Comparison of ENCODE assay signal across 9 mouse cellular contexts in genomic region chr11:20656711-20657057, GRCm38 (mm10).
DNase-seq lines count a peak whose midpoint lies in the region; ATAC-seq lines count a peak whose summit lies in the region.
"Had no signal": no experiment of that assay in that cellular context is flagged by ENCODE, and none has a peak within 500 bp of the region (broad histone marks: within the 10 kb centered on the region; RNA-seq: fewer than 3 reads in every experiment).

No protein-coding gene starts in this region.

- 39% methylated on average over 10 of the region's 10 CpGs for WGBS in kidney, embryonic 14.5 days
- WGBS in hindbrain, embryonic 11.5 days = 13% methylated on average over 10 of the region's 10 CpGs
- WGBS in midbrain, embryonic 10.5 days = 11% methylated on average over 10 of the region's 10 CpGs

- peak overlapping the region; percentile 77; the same call in 1 of the 2 replicates for H3K27ac ChIP-seq in kidney, embryonic 14.5 days (ENCODE audit: low read depth, low read length)
- no peak overlapping the region for H3K27ac ChIP-seq in brown adipose tissue, adult 24 weeks (replicated peaks; ENCODE audit: low read depth, low read length)
- peak overlapping the region; percentile 97 for H3K27ac ChIP-seq in hindbrain, embryonic 11.5 days (ENCODE audit: low read depth, low read length)
- peak overlapping the region; percentile 94 for H3K27ac ChIP-seq in midbrain, embryonic 10.5 days (replicated peaks)

- no peak for ATAC-seq in kidney, embryonic 14.5 days (ENCODE audit: low FRiP score, low TSS enrichment)
- ATAC-seq in hindbrain, embryonic 11.5 days (ENCODE audit: low FRiP score) = peak; percentile 51
- ATAC-seq: Patski had no signal

- DNase-seq in kidney, postnatal 14 days = no peak
- DNase-seq in hindbrain, embryonic 11.5 days (ENCODE audit: low spot score) = peak; percentile 65
- DNase-seq in midbrain, embryonic 10.5 days (ENCODE audit: low spot score) = peak; percentile 59
- DNase-seq in T-cell, adult 2 months (ENCODE audit: low spot score) = no peak
- no peak for DNase-seq in adrenal gland, postnatal 36 days
- no peak for DNase-seq in adrenal gland, adult (ENCODE audit: inconsistent age in 2 of 2, low spot score in 1 of 2)

- H3K4me2 ChIP-seq in kidney, embryonic 14.5 days (replicated peaks; ENCODE audit: low read depth, low read length) = peak overlapping the region; percentile 27
- peak overlapping the region; percentile 34 for H3K4me2 ChIP-seq in hindbrain, embryonic 11.5 days (replicated peaks; ENCODE audit: low read depth, low read length)

- no peaks in the 10 kb centered on the region for H3K9me3 ChIP-seq in kidney, embryonic 14.5 days (ENCODE audit: control insufficient read depth, low read length)
- no peaks in the 10 kb centered on the region for H3K9me3 ChIP-seq in hindbrain, embryonic 11.5 days (ENCODE audit: control insufficient read depth, low read length)
- H3K9me3 ChIP-seq in midbrain, embryonic 10.5 days (replicated peaks) = no peaks in the 10 kb centered on the region

- peak overlapping the region; percentile 12; the same call in 1 of the 2 replicates for H3K9ac ChIP-seq in kidney, embryonic 14.5 days (ENCODE audit: low read depth, low read length)
- peak overlapping the region; percentile 61 for H3K9ac ChIP-seq in hindbrain, embryonic 11.5 days (ENCODE audit: low read depth, low read length)

- H3K4me3 ChIP-seq in kidney, embryonic 14.5 days (ENCODE audit: low read length) = no peak overlapping the region
- H3K4me3 ChIP-seq in brown adipose tissue, adult 24 weeks (ENCODE audit: insufficient read depth, low read depth, low read length) = peak overlapping the region; percentile 19; the same call in 1 of the 2 replicates
- H3K4me3 ChIP-seq in hindbrain, embryonic 11.5 days (ENCODE audit: low read depth, low read length) = peak overlapping the region; percentile 23
- H3K4me3 ChIP-seq in midbrain, embryonic 10.5 days = peak overlapping the region; percentile 41

- 0 out of 2 replicates have a peak, but pooled peaks cover 2% of the 10 kb centered on the region for H3K36me3 ChIP-seq in kidney, embryonic 14.5 days (ENCODE audit: control insufficient read depth, insufficient read depth, low read length)
- H3K36me3 ChIP-seq in hindbrain, embryonic 11.5 days (ENCODE audit: control insufficient read depth, insufficient read depth, low read length) = no peaks in the 10 kb centered on the region
- peaks cover 17% of the 10 kb centered on the region for H3K36me3 ChIP-seq in midbrain, embryonic 10.5 days

- H3K27me3 ChIP-seq in kidney, embryonic 14.5 days (ENCODE audit: control insufficient read depth, insufficient read depth, low read length) = no peaks in the 10 kb centered on the region
- H3K27me3 ChIP-seq in hindbrain, embryonic 11.5 days (ENCODE audit: control insufficient read depth, insufficient read depth, low read length) = no peaks in the 10 kb centered on the region
- H3K27me3 ChIP-seq in midbrain, embryonic 10.5 days (ENCODE audit: low read depth, poor library complexity, severe bottlenecking) = no peaks in the 10 kb centered on the region
- H3K27me3 ChIP-seq: Patski had no signal

- peaks cover 20% of the 10 kb centered on the region for H3K4me1 ChIP-seq in kidney, embryonic 14.5 days (ENCODE audit: control insufficient read depth, insufficient read depth, low read length)
- H3K4me1 ChIP-seq in brown adipose tissue, adult 24 weeks (ENCODE audit: control insufficient read depth, insufficient read depth, insufficient read length, low read length) = no peaks in the 10 kb centered on the region; the same call in 1 of the 2 replicates
- peaks cover 18% of the 10 kb centered on the region for H3K4me1 ChIP-seq in hindbrain, embryonic 11.5 days (replicated peaks; ENCODE audit: control insufficient read depth, insufficient read depth, low read length)
- H3K4me1 ChIP-seq in midbrain, embryonic 10.5 days = peaks cover 77% of the 10 kb centered on the region

Comparison
In these comparisons a context has a peak if more than half of its experiments do, and no peak if none do; other contexts are left out.
1. DNase-seq: peak in hindbrain, embryonic 11.5 days (single experiment) and midbrain, embryonic 10.5 days (single experiment); none in kidney, postnatal 14 days (single experiment), T-cell, adult 2 months (single experiment), adrenal gland, postnatal 36 days (0 of 2) and adrenal gland, adult (0 of 2).